Mouse (Mus musculus): ENCODE results near the gene Aass. TPM values are rescaled to one million over a fixed set of nuclear protein-coding genes. Genes with fewer than 3 reads are reported as not detected.
"Not testable (repeated sequence)": the region's sequence is repeated elsewhere in the genome, so short reads cannot be mapped to it uniquely, and the experiment has no call there.

Gene Aass
- under 1 TPM in 1 of 2 experiments, not detected in 1; 0.24 TPM for total RNA-seq (2021)
- long read RNA-seq, experiment 1, result 0 reads
- long read RNA-seq, experiment 2, result 0 reads

GRCm38 (mm10) chr6:23132573-23133181, at the start of gene Aass:
Aass (minus strand) TSS chr6:23132986.
- intact Hi-C loops (cut with DNase I), result no loop called here
- DNase-seq, result peak; percentile 2 to 13

- intact Hi-C loops (cut with DNase I), result loop anchor here (10.0 kb wide), 1 partner anchor 275 kb away; no protein-coding TSS in a partner anchor
- DNase-seq, result peak; percentile 15 to 48
These were observed 47.3 kb upstream of the Aass start for GRCm38 (mm10) chr6:23180096-23180495.

GRCm38 (mm10) chr6:23163824-23164223, 31.0 kb upstream of the Aass start:
- intact Hi-C loops (cut with DNase I); DNase-seq: not testable (repeated sequence)

- intact Hi-C loops (cut with DNase I); DNase-seq: not testable (repeated sequence)
These were observed 23.6 kb upstream of the Aass start for GRCm38 (mm10) chr6:23156357-23156756.

GRCm38 (mm10) chr6:23153112-23153511, 20.3 kb upstream of the Aass start:
- intact Hi-C loops (cut with DNase I), result no loop called here
- no peak for DNase-seq

- intact Hi-C loops (cut with DNase I), result no loop called here
- DNase-seq, result no peak
These were observed 14.4 kb upstream of the Aass start for GRCm38 (mm10) chr6:23147221-23147620.

- intact Hi-C loops (cut with DNase I), result no loop called here
- no peak for DNase-seq
These were observed 11.2 kb upstream of the Aass start for GRCm38 (mm10) chr6:23143980-23144379.

GRCm38 (mm10) chr6:23131015-23131414, 1.8 kb downstream of the Aass start:
- intact Hi-C loops (cut with DNase I), result no loop called here

GRCm38 (mm10) chr6:23129201-23129600, 3.6 kb downstream of the Aass start:
- peak; percentile 2 to 32 for DNase-seq
- intact Hi-C loops (cut with DNase I), result no loop called here

More at GRCm38 (mm10) chr6:23131015-23131414, 1.8 kb downstream of the Aass start:
- no peak for DNase-seq

- DNase-seq, result no peak
- intact Hi-C loops (cut with DNase I), result no loop called here
These were observed 6.1 kb downstream of the Aass start for GRCm38 (mm10) chr6:23126706-23127105.

GRCm38 (mm10) chr6:23125831-23126230, 7.0 kb downstream of the Aass start:
- intact Hi-C loops (cut with DNase I), result no loop called here

GRCm38 (mm10) chr6:23124823-23125222, 8.0 kb downstream of the Aass start:
- intact Hi-C loops (cut with DNase I), result loop anchor here (5.0 kb wide), 1 partner anchor 123 kb away; no protein-coding TSS in a partner anchor

More at GRCm38 (mm10) chr6:23125831-23126230, 7.0 kb downstream of the Aass start:
- DNase-seq, result no peak

GRCm38 (mm10) chr6:23122934-23123333, 9.9 kb downstream of the Aass start:
- intact Hi-C loops (cut with DNase I), result loop anchor here (5.0 kb wide), 1 partner anchor 121 kb away; no protein-coding TSS in a partner anchor
- DNase-seq, result no peak

More at GRCm38 (mm10) chr6:23124823-23125222, 8.0 kb downstream of the Aass start:
- DNase-seq, result no peak

- intact Hi-C loops (cut with DNase I), result no loop called here
These were observed 18.0 kb downstream of the Aass start for GRCm38 (mm10) chr6:23114781-23115180.

GRCm38 (mm10) chr6:23107069-23107468, 25.7 kb downstream of the Aass start:
- no peak for DNase-seq
- intact Hi-C loops (cut with DNase I), result no loop called here

More at GRCm38 (mm10) chr6:23114781-23115180, 18.0 kb downstream of the Aass start:
- no peak for DNase-seq

- intact Hi-C loops (cut with DNase I), result no loop called here
- DNase-seq, result no peak
These were observed 26.4 kb downstream of the Aass start for GRCm38 (mm10) chr6:23106373-23106772.

- DNase-seq; intact Hi-C loops (cut with DNase I): not testable (repeated sequence)
These were observed 42.3 kb downstream of the Aass start for GRCm38 (mm10) chr6:23090346-23091055.

GRCm38 (mm10) chr6:23089292-23089691, 43.5 kb downstream of the Aass start:
- intact Hi-C loops (cut with DNase I); DNase-seq: not testable (repeated sequence)

- DNase-seq, result no peak
- intact Hi-C loops (cut with DNase I), result no loop called here
These were observed 48.0 kb downstream of the Aass start for GRCm38 (mm10) chr6:23084587-23085421.

- no peak for DNase-seq
- intact Hi-C loops (cut with DNase I), result no loop called here
These were observed 52.6 kb downstream of the Aass start for GRCm38 (mm10) chr6:23079991-23080680.

All from heart, postnatal 14 days (tissue).